Mouse (Mus musculus) testis, adult 2 months (tissue): ENCODE results near the gene Lrp2.

ENCODE experiments used
- CTCF ChIP-seq: fragments of 200-500 bp; IDR thresholded peaks from 2 replicates; pipeline ENCODE4 v1.5.1; 2012; ENCODE audit warnings: low read depth, mild to moderate bottlenecking, inconsistent platforms, low read length, moderate library complexity; ENCODE audit not compliant: control insufficient read depth, insufficient read depth, insufficient replicate concordance
- POLR2A ChIP-seq: fragments of 200-500 bp; IDR thresholded peaks from 2 replicates; pipeline ENCODE4 v1.6.1; 2012; ENCODE audit warnings: low read depth, mild to moderate bottlenecking, inconsistent platforms, low read length, moderate library complexity; ENCODE audit not compliant: control insufficient read depth

DNA sequence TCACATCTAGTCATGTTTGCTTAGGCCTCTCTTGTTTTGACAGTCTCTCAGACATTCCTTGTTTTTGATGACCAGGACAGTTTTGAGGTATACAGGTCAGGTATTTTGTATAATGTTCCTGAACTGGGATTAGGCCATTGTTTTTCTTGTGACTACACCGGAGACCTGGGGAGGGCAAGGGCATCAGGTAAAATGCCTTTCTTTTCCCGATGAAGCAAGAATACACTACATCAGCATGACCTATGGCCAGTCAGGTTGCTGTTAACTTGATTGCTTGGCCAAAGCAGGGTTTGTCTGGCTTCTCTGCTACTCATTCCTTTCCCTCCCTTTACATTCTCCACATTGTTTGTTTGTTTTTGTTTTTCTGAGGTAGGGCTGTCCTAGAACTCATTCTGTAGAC is 7.3 kb upstream of the Lrp2 start:
- TF ChIP-seq CTCF (no peak), POLR2A (no peak)
